8 mouse cellular contexts compared by ENCODE assay signal in the genomic region with DNA sequence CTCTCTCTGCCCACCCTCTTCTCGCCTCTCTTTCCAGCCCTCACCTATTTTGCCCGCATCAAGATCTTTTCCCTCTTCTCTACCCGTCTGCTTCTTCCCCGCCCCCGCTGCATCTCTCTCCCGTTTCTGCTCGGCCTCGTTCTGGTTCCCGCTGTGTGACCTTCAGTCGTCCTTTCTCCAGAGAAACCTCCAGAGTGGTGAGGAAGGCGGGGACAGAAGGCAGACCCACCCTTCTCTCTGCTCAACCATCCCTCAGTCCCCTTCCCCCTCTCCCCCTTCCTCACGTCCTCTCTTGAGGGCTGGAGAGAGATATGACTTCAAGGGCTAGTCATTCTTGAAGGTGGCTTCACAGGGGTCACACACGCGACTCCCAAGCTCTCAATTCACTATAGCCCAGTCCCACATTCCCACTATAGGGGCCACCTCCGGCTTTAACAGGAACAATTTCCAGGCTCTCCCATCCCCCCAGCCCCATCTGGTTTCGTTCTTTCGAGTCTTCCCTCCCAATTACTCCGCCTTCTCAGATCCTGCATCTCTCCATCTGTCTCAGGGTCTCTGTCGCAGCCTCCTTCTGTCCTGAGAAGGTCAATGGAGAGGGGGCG. TPM values are rescaled to one million over a fixed set of nuclear protein-coding genes. Genes with fewer than 3 reads are reported as not detected.
DNase-seq lines count a peak whose midpoint lies in the region; ATAC-seq lines count a peak whose summit lies in the region.

No protein-coding gene starts in this region.

- DNase-seq in cerebellum, adult 11-12 months, result peak; percentile 76
- DNase-seq in layer of hippocampus, postnatal 10 days (ENCODE audit: low spot score in 2 of 2), result peak; percentile 59 to 63
- no peak for DNase-seq in adrenal gland, adult 18-20 months (ENCODE audit: low spot score in 2 of 2)
- no peak for DNase-seq in thymus, postnatal 36 days
- DNase-seq in urinary bladder, postnatal 36 days (ENCODE audit: low spot score in 2 of 2), result no peak
- DNase-seq in gastrocnemius, postnatal 4 days (ENCODE audit: low spot score in 2 of 2), result no peak

- no peak overlapping the region for H3K9ac ChIP-seq in embryonic facial prominence, embryonic 13.5 days
- H3K9ac ChIP-seq in neural tube, embryonic 12.5 days, result peak overlapping the region; percentile 36; the same call in 1 of the 2 replicates

- H3K27me3 ChIP-seq in embryonic facial prominence, embryonic 13.5 days, result peaks cover 94% of the 10 kb centered on the region
- peaks cover 56% of the 10 kb centered on the region for H3K27me3 ChIP-seq in neural tube, embryonic 12.5 days (replicated peaks)

- no peaks in the 10 kb centered on the region for H3K9me3 ChIP-seq in embryonic facial prominence, embryonic 13.5 days
- no peaks in the 10 kb centered on the region for H3K9me3 ChIP-seq in neural tube, embryonic 12.5 days

- H3K36me3 ChIP-seq in embryonic facial prominence, embryonic 13.5 days, result peaks cover 23% of the 10 kb centered on the region
- H3K36me3 ChIP-seq in neural tube, embryonic 12.5 days, result peaks cover 20% of the 10 kb centered on the region

- H3K4me3 ChIP-seq in embryonic facial prominence, embryonic 13.5 days, result no peak overlapping the region
- H3K4me3 ChIP-seq in neural tube, embryonic 12.5 days, result no peak overlapping the region

- H3K4me1 ChIP-seq in embryonic facial prominence, embryonic 13.5 days, result peaks cover 36% of the 10 kb centered on the region
- H3K4me1 ChIP-seq in neural tube, embryonic 12.5 days, result peaks cover 53% of the 10 kb centered on the region

- H3K4me2 ChIP-seq in embryonic facial prominence, embryonic 13.5 days, result peak overlapping the region; percentile 32; the same call in 1 of the 2 replicates
- peak overlapping the region; percentile 75 for H3K4me2 ChIP-seq in neural tube, embryonic 12.5 days (replicated peaks)

- H3K27ac ChIP-seq in embryonic facial prominence, embryonic 13.5 days, result no peak overlapping the region
- peak overlapping the region; percentile 81 for H3K27ac ChIP-seq in neural tube, embryonic 12.5 days

- ATAC-seq in embryonic facial prominence, embryonic 13.5 days (ENCODE audit: insufficient number of reproducible peaks, insufficient read depth, low FRiP score, low TSS enrichment, low read depth), result no peak
- no peak for ATAC-seq in neural tube, embryonic 12.5 days (ENCODE audit: low FRiP score, low read depth)

- WGBS in embryonic facial prominence, embryonic 13.5 days, result 5% methylated on average over 20 of the region's 20 CpGs
- 6% methylated on average over 20 of the region's 20 CpGs for WGBS in neural tube, embryonic 12.5 days

RNA-seq across cellular contexts. Expression of a gene that starts 3.4 kb away (rescaled TPM):
- 2.0 and 2.3 TPM in 2 replicates for polyA plus RNA-seq in embryonic facial prominence, embryonic 13.5 days (2015; fragmentation: Nextera tagmentation; extraction: Ambion mirVana)
- total RNA-seq in layer of hippocampus, postnatal 10 days (2021), result 1,000 to 10,000 TPM; 1,908 to 2,310 TPM
- polyA plus RNA-seq in neural tube, embryonic 12.5 days (2016; fragmentation: Nextera tagmentation; extraction: Ambion mirVana), result 110 and 118 TPM in 2 replicates
- total RNA-seq in adrenal gland, adult 18-20 months (2021), result 100 to 1,000 TPM in 1 of 2 experiments, 10 to 100 TPM in 1; 30.2 to 121 TPM
- under 1 TPM; 0.20 to 0.44 TPM for total RNA-seq in gastrocnemius, postnatal 4 days (2021)

RNA-seq across cellular contexts. Expression of a gene that starts 36.6 kb away (rescaled TPM):
- 141 and 163 TPM in 2 replicates for polyA plus RNA-seq in embryonic facial prominence, embryonic 13.5 days (2015; fragmentation: Nextera tagmentation; extraction: Ambion mirVana)
- 100 to 1,000 TPM; 247 to 271 TPM for total RNA-seq in layer of hippocampus, postnatal 10 days (2021)
- 151 and 154 TPM in 2 replicates for polyA plus RNA-seq in neural tube, embryonic 12.5 days (2016; fragmentation: Nextera tagmentation; extraction: Ambion mirVana)
- total RNA-seq in adrenal gland, adult 18-20 months (2021), result 100 to 1,000 TPM; 343 to 378 TPM
- 100 to 1,000 TPM; 157 to 161 TPM for total RNA-seq in gastrocnemius, postnatal 4 days (2021)

Comparison
In these comparisons a context has a peak if more than half of its experiments do, and no peak if none do; other contexts are left out.
1. DNase-seq: peak in cerebellum, adult 11-12 months (single experiment) and layer of hippocampus, postnatal 10 days (2 of 2); none in adrenal gland, adult 18-20 months (0 of 2), thymus, postnatal 36 days (0 of 2), urinary bladder, postnatal 36 days (0 of 2) and gastrocnemius, postnatal 4 days (0 of 2).
2. RNA of a gene that starts 3.4 kb away (total RNA-seq): 1,908 to 2,310 TPM in layer of hippocampus, postnatal 10 days and 30.2 to 121 TPM in adrenal gland, adult 18-20 months; 0.20 to 0.44 TPM in gastrocnemius, postnatal 4 days; every median in the first group is over 10 times any median in the second.